Mouse (Mus musculus) embryonic facial prominence, embryonic 11.5 days (tissue): ENCODE measurements at regions not wholly inside any gene's neighbourhood (a gene's known extent, or its start where the extent isn't known, plus 50 kb on each side); places are given as distances from the start of the nearest gene placed in this dataset.

Source experiments
- ATAC-seq: fragments of 200-750 bp; cut with Nextera tagmentation; replicated peaks from 2 replicates; pipeline ENCODE4 v1.8.0; 2017; ENCODE audit warnings: low read depth; ENCODE audit not compliant: insufficient number of reproducible peaks, low FRiP score, low TSS enrichment
- DNase-seq: peaks from one replicate; pipeline ENCODE4 v3.0.0-alpha.2; 2015; ENCODE audit warnings: low spot score
- H3K27ac ChIP-seq: fragments of 300-500 bp; sonication (generic); replicated peaks from 2 replicates; pipeline ENCODE4 v1.5.1; 2014; ENCODE audit warnings: mild to moderate bottlenecking, low read depth, low read length, control low read depth
- H3K27me3 ChIP-seq: fragments of 300-500 bp; sonication (generic); 2 replicates; pipeline ENCODE4 v1.6.1; 2014; ENCODE audit warnings: mild to moderate bottlenecking, low read length, moderate library complexity, mixed read lengths; ENCODE audit not compliant: control insufficient read depth, insufficient read depth
- H3K36me3 ChIP-seq: fragments of 300-500 bp; sonication (generic); replicated peaks from 2 replicates; pipeline ENCODE4 v1.6.1; 2014; ENCODE audit warnings: low read depth, mild to moderate bottlenecking, low read length, moderate library complexity, mixed read lengths; ENCODE audit not compliant: control insufficient read depth, insufficient read depth
- H3K4me1 ChIP-seq: fragments of 300-500 bp; sonication (generic); 2 replicates; pipeline ENCODE4 v1.6.1; 2014; ENCODE audit warnings: low read length, mixed read lengths; ENCODE audit not compliant: control insufficient read depth, insufficient read depth
- H3K4me2 ChIP-seq: fragments of 300-500 bp; sonication (generic); 2 replicates; pipeline ENCODE4 v1.6.1; 2014; ENCODE audit warnings: low read depth, mild to moderate bottlenecking, control low read depth, low read length, moderate library complexity
- H3K4me3 ChIP-seq: fragments of 300-500 bp; sonication (generic); 2 replicates; pipeline ENCODE4 v1.5.1; 2014; ENCODE audit warnings: low read depth, low read length, control low read depth
- H3K9ac ChIP-seq: fragments of 300-500 bp; sonication (generic); replicated peaks from 2 replicates; pipeline ENCODE4 v1.6.1; 2014; ENCODE audit warnings: mild to moderate bottlenecking, control low read depth, low read length
- H3K9me3 ChIP-seq: fragments of 300-500 bp; sonication (generic); replicated peaks from 2 replicates; pipeline ENCODE4 v1.6.1; 2016; ENCODE audit warnings: mild to moderate bottlenecking, low read length, inconsistent platforms, mixed read lengths; ENCODE audit not compliant: control insufficient read depth
- WGBS: fragments of 180-500 bp; shearing (Covaris S2); extraction: QIAGEN DNeasy Blood & Tissue Kit; methylation state at CpG from one replicate; pipeline ENCODE4 v1.1.7; 2014; 5-methylcytosine and 5-hydroxymethylcytosine counted together

GRCm38 (mm10) chr14:76717081-76717480, 160.4 kb upstream of the Serp2 start:
- no peaks in the 10 kb centered on the region for H3K9me3 ChIP-seq
- DNase-seq (no peak), ATAC-seq (no peak)
- no peak overlapping the region for H3K27ac ChIP-seq
- H3K36me3 ChIP-seq: no peaks in the 10 kb centered on the region
- no peak overlapping the region for H3K9ac ChIP-seq
- 90% methylated on average over 3 of the region's 3 CpGs for WGBS
- no peak overlapping the region for H3K4me2 ChIP-seq
- no peak overlapping the region for H3K4me3 ChIP-seq
- no peaks in the 10 kb centered on the region for H3K27me3 ChIP-seq
- H3K4me1 ChIP-seq: no peaks in the 10 kb centered on the region

DNA sequence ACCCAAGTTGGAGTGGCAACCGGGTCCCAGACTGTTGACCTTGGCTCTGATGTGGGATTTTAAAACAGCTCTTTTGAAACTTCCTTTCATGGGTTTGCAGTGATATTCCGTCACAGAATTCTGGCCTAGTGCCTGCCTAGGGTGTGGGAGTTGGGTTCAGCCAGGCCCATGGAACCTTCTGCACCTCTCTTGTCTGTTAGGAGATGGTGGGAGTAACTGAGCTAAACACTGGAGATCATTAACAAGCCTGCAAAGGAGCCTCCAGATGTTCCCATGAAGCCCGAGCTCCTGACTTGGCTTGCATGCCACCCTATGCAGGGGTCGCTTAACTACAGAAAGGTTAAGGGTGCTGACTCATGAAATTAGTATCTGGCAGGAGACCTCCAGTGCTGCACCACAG, 158.0 kb upstream of the Serp2 start:
- Histone ChIP-seq H3K36me3 (no peaks in the 10 kb centered on the region), H3K9ac (no peak overlapping the region), H3K4me3 (no peak overlapping the region), H3K27me3 (no peaks in the 10 kb centered on the region), H3K27ac (no peak overlapping the region), H3K9me3 (no peaks in the 10 kb centered on the region), H3K4me1 (no peaks in the 10 kb centered on the region), H3K4me2 (no peak overlapping the region)
- 75% methylated on average over 4 of the region's 4 CpGs for WGBS
- ATAC-seq (no peak), DNase-seq (no peak)

- no peak overlapping the region for H3K27ac ChIP-seq
- WGBS: 52% methylated on average over 7 of the region's 7 CpGs
These were observed 157.3 kb upstream of the Serp2 start for GRCm38 (mm10) chr14:76713946-76714345.

DNA sequence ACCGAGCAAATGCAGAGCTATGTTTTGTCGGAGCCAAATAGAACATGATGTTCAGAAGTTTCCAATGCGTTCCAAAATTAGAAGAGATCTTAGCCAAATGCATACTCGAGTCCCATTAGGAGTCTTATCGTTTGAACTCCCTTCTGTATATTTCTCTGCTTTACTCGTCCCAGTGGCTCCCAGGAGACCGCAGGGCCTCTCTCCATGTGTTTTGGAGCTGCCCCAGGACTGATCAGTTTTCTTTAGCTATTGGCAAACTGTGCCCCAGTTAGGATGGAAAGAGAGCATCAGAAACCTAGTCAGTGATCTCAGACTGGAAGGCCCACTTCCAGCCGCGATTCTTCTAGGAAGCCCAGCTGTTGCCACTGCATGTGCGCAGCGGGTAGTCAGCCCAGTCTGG, 152.0 kb upstream of the Serp2 start:
- WGBS: 85% methylated on average over 11 of the region's 11 CpGs
- DNase-seq (no peak), ATAC-seq (no peak)

More at GRCm38 (mm10) chr14:76713946-76714345, 157.3 kb upstream of the Serp2 start:
- H3K36me3 ChIP-seq: no peaks in the 10 kb centered on the region
- no peaks in the 10 kb centered on the region for H3K4me1 ChIP-seq
- no peaks in the 10 kb centered on the region for H3K27me3 ChIP-seq
- ATAC-seq (no peak), DNase-seq (no peak)
- H3K9ac ChIP-seq: no peak overlapping the region
- H3K9me3 ChIP-seq: no peaks in the 10 kb centered on the region
- no peak overlapping the region for H3K4me2 ChIP-seq
- no peak overlapping the region for H3K4me3 ChIP-seq

DNA sequence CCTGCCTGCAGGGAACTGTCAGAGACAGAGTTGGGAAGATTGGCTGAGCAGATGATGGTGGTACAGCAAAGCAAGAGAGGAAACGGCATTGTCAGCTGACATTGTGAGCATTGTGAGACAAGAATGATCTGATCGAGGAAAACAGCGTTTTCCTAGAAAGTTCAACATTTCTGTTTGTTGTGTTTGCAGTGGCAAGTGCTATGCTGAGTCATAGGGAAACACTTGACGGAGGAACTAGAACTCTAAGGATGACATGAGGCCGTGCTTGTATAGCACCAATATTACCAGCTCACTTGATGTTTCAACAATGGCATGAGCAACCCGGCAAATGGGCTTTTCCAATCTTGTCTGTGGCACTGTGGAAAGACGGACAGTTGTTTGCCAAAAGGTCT, 146.7 kb upstream of the Serp2 start:
- Histone ChIP-seq H3K36me3 (no peaks in the 10 kb centered on the region), H3K9me3 (no peaks in the 10 kb centered on the region), H3K9ac (no peak overlapping the region), H3K4me3 (no peak overlapping the region), H3K27ac (no peak overlapping the region), H3K4me1 (peaks cover 7% of the 10 kb centered on the region; the same call in 1 of the 2 replicates), H3K4me2 (no peak overlapping the region), H3K27me3 (no peaks in the 10 kb centered on the region)
- no peak for DNase-seq
- 81% methylated on average over 7 of the region's 7 CpGs for WGBS
- no peak for ATAC-seq

More for the DNA sequence above, 152.0 kb upstream of the Serp2 start:
- Histone ChIP-seq H3K9me3 (no peaks in the 10 kb centered on the region), H3K4me1 (no peaks in the 10 kb centered on the region), H3K27ac (no peak overlapping the region), H3K4me2 (no peak overlapping the region), H3K27me3 (no peaks in the 10 kb centered on the region), H3K4me3 (no peak overlapping the region), H3K36me3 (no peaks in the 10 kb centered on the region), H3K9ac (no peak overlapping the region)

- WGBS: 52% methylated on average over 8 of the region's 8 CpGs
- H3K9ac ChIP-seq: no peak overlapping the region
- H3K9me3 ChIP-seq: no peaks in the 10 kb centered on the region
- peaks cover 8% of the 10 kb centered on the region for H3K4me1 ChIP-seq
- ATAC-seq: no peak
- H3K36me3 ChIP-seq: no peaks in the 10 kb centered on the region
- H3K27me3 ChIP-seq: no peaks in the 10 kb centered on the region
- no peak overlapping the region for H3K4me3 ChIP-seq
- no peak overlapping the region for H3K4me2 ChIP-seq
- no peak for DNase-seq
- no peak overlapping the region for H3K27ac ChIP-seq
These were observed 146.2 kb upstream of the Serp2 start for GRCm38 (mm10) chr14:76702709-76703372.

GRCm38 (mm10) chr14:76701911-76702708, 145.4 kb upstream of the Serp2 start:
- no peak for DNase-seq
- no peak overlapping the region for H3K9ac ChIP-seq
- no peaks in the 10 kb centered on the region for H3K9me3 ChIP-seq
- H3K4me3 ChIP-seq: no peak overlapping the region
- H3K27me3 ChIP-seq: no peaks in the 10 kb centered on the region
- WGBS: 76% methylated on average over 14 of the region's 14 CpGs
- no peak for ATAC-seq
- no peak overlapping the region for H3K4me2 ChIP-seq
- no peaks in the 10 kb centered on the region for H3K36me3 ChIP-seq
- H3K4me1 ChIP-seq: peaks cover 8% of the 10 kb centered on the region
- no peak overlapping the region for H3K27ac ChIP-seq

DNA sequence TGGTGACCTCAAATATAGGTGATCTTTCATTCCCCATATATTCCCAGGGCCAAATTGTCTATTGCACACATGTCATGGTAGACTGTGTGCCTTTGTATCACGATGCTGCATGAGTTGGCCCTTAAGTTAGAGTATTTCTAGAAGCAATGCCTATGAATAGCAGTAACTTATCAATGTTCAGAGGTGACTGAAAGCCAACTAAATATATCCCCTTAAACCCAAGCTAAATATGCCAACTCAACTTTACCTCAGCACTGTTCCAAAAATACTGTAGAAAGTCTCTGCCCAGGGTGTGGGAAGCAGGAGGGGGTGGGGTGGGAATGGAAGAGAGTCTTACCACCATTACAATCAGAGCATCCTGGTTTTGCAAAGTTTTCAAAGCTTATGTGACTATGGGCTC, 144.6 kb upstream of the Serp2 start:
- WGBS: 88% methylated on average over 1 of the region's 1 CpGs

More for the DNA sequence above, 144.6 kb upstream of the Serp2 start:
- no peak for ATAC-seq
- Histone ChIP-seq H3K27me3 (no peaks in the 10 kb centered on the region), H3K4me1 (peaks cover 8% of the 10 kb centered on the region), H3K4me2 (no peak overlapping the region), H3K36me3 (no peaks in the 10 kb centered on the region), H3K27ac (no peak overlapping the region), H3K4me3 (no peak overlapping the region), H3K9me3 (no peaks in the 10 kb centered on the region), H3K9ac (no peak overlapping the region)
- no peak for DNase-seq
